Mouse (Mus musculus) kidney, adult 2 months (tissue): ENCODE results near the gene Pms2.

ENCODE experiments used
- CTCF ChIP-seq: fragments of 200-500 bp; conservative IDR thresholded peaks from 2 replicates; pipeline ENCODE4 v1.5.1; 2011; ENCODE audit warnings: low read depth, mild to moderate bottlenecking, control low read depth, low read length, moderate library complexity, mixed read lengths; ENCODE audit not compliant: insufficient read depth, insufficient read length
- POLR2A ChIP-seq: fragments of 200-500 bp; IDR thresholded peaks from one replicate; pipeline ENCODE4 v1.6.1; 2011; ENCODE audit warnings: low read depth, low read length, control low read depth

DNA sequence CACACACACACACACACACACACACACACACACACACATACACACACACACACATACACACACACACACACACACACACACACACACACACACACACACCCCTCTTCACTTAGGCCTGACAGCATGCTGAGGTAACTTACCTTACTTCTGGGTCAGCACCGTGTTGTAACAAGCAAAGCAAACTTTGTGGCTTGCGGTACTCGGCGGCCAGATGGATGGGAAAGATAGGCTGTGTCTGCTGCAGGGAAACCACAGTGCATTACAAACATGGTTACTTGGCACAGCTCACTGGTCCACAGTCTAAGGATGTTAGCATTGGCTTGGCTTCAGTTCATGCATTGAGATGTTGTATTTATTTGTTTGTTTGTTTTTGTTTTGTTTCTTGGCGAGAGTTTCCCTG is 16.4 kb upstream of the Pms2 start:
- TF ChIP-seq CTCF = no peak
- no peak for TF ChIP-seq POLR2A
